Mouse (Mus musculus): ENCODE measurements around the gene Megf11.

GRCm38 (mm10) chr9:64652841-64653361 lies 267.5 kb downstream of the Megf11 start:
- TF ChIP-seq POLR2A (IDR thresholded peaks at IDR 0.05; ENCODE audit: insufficient read depth, low read depth, low read length) (no peak), CTCF (IDR thresholded peaks at IDR 0.05) (no peak), EP300 (IDR thresholded peaks at IDR 0.05; ENCODE audit: insufficient read depth, low read depth, low read length) (no peak)
